Mouse (Mus musculus) embryonic facial prominence, embryonic 15.5 days (tissue): ENCODE data around the gene P2rx6. TPM values are rescaled to one million over a fixed set of nuclear protein-coding genes. Genes with fewer than 3 reads are reported as not detected.
"Not testable (repeated sequence)": the region's sequence is repeated elsewhere in the genome, so short reads cannot be mapped to it uniquely, and the experiment has no call there.

Experiments used
- ATAC-seq: fragments of 200-750 bp; cut with Nextera tagmentation; 2 replicates; pipeline ENCODE4 v1.8.0; 2017; ENCODE audit warnings: low read depth, moderate TSS enrichment; ENCODE audit not compliant: insufficient number of reproducible peaks, low FRiP score, low TSS enrichment
- H3K27ac ChIP-seq: fragments of 300-500 bp; sonication (generic); replicated peaks from 2 replicates; pipeline ENCODE4 v1.5.1; 2015; ENCODE audit warnings: mild to moderate bottlenecking, inconsistent platforms
- H3K27me3 ChIP-seq: fragments of 300-500 bp; sonication (generic); 2 replicates; pipeline ENCODE4 v1.6.1; 2015; ENCODE audit warnings: inconsistent platforms
- H3K36me3 ChIP-seq: fragments of 300-500 bp; sonication (generic); 2 replicates; pipeline ENCODE4 v1.6.1; 2015; ENCODE audit warnings: mild to moderate bottlenecking, inconsistent platforms
- H3K4me1 ChIP-seq: fragments of 300-500 bp; sonication (generic); 2 replicates; pipeline ENCODE4 v1.6.1; 2015; ENCODE audit warnings: inconsistent platforms
- H3K4me2 ChIP-seq: fragments of 300-500 bp; sonication (generic); replicated peaks from 2 replicates; pipeline ENCODE4 v1.6.1; 2015; ENCODE audit warnings: mild to moderate bottlenecking, inconsistent platforms
- H3K4me3 ChIP-seq: fragments of 300-500 bp; sonication (generic); replicated peaks from 2 replicates; pipeline ENCODE4 v1.5.1; 2015; ENCODE audit warnings: mild to moderate bottlenecking, inconsistent platforms
- H3K9ac ChIP-seq: fragments of 300-500 bp; sonication (generic); 2 replicates; pipeline ENCODE4 v1.6.1; 2015; ENCODE audit warnings: inconsistent platforms
- H3K9me3 ChIP-seq: fragments of 300-500 bp; sonication (generic); replicated peaks from 2 replicates; pipeline ENCODE4 v1.6.1; 2016; ENCODE audit warnings: inconsistent platforms
- WGBS: fragments of 180-500 bp; shearing (Covaris S2); methylation state at CpG from one replicate; pipeline ENCODE4 v1.1.7; 2015; 5-methylcytosine and 5-hydroxymethylcytosine counted together
- polyA plus RNA-seq: library from polyadenylated mRNA; unstranded; fragments of >200 nt; fragmentation: Nextera tagmentation; extraction: Ambion mirVana; gene quantifications from 2 replicates; pipeline ENCODE4 v1.2.1, GENCODE M21; 2015

The P2rx6 gene
- polyA plus RNA-seq, 1 experiment from 2014 or later = 0.99 TPM

GRCm38 (mm10) chr16:17605684-17606083 lies 44.0 kb downstream of the P2rx6 start:
- Histone ChIP-seq H3K4me2 (no peak overlapping the region), H3K36me3 (no peaks in the 10 kb centered on the region), H3K9me3 (no peaks in the 10 kb centered on the region), H3K9ac (no peak overlapping the region), H3K27me3 (no peaks in the 10 kb centered on the region), H3K4me3 (no peak overlapping the region), H3K4me1 (no peaks in the 10 kb centered on the region), H3K27ac (no peak overlapping the region)
- WGBS = 75% methylated on average over 5 of the region's 5 CpGs
- ATAC-seq = no peak

DNA sequence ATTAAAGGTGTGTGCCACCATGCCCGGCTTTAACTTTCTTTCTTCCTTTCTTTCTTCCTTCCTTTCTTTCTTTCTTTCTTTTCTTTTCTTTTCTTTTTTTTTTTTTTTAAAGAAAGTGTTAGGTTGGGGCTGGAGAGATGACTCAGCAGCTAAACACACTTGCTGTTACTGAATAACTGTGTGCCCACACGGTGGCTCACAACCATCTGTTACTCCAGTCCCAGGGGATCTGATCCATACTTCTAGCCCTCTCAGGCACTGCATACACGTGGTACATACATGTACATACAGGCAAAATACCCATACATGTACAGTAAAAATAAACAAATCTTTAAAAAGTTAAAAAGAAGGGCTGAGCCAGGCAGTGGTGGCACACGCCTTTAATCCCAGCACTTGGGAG lies 49.7 kb downstream of the P2rx6 start:
- 57% methylated on average over 4 of the region's 4 CpGs for WGBS
- H3K9me3 ChIP-seq = no peaks in the 10 kb centered on the region
- no peaks in the 10 kb centered on the region for H3K36me3 ChIP-seq
- ATAC-seq = no peak
- no peak overlapping the region for H3K9ac ChIP-seq
- H3K27ac ChIP-seq = no peak overlapping the region
- no peaks in the 10 kb centered on the region for H3K27me3 ChIP-seq
- H3K4me2 ChIP-seq = no peak overlapping the region
- H3K4me1 ChIP-seq = no peaks in the 10 kb centered on the region
- no peak overlapping the region for H3K4me3 ChIP-seq

GRCm38 (mm10) chr16:17614740-17615139 lies 53.1 kb downstream of the P2rx6 start:
- not testable (repeated sequence) for H3K4me2 ChIP-seq, ATAC-seq, H3K27me3 ChIP-seq, H3K4me1 ChIP-seq, H3K4me3 ChIP-seq, H3K27ac ChIP-seq, H3K9me3 ChIP-seq, H3K9ac ChIP-seq, H3K36me3 ChIP-seq
- 93% methylated on average over 6 of the region's 6 CpGs for WGBS

- peaks cover 17% of the 10 kb centered on the region for H3K4me1 ChIP-seq
- no peak overlapping the region for H3K9ac ChIP-seq
- H3K4me2 ChIP-seq = no peak overlapping the region
- no peak overlapping the region for H3K4me3 ChIP-seq
- no peaks in the 10 kb centered on the region for H3K27me3 ChIP-seq
- no peak for ATAC-seq
- H3K9me3 ChIP-seq = no peaks in the 10 kb centered on the region
- peaks cover 4% of the 10 kb centered on the region; the same call in 1 of the 2 replicates for H3K36me3 ChIP-seq
- no peak overlapping the region for H3K27ac ChIP-seq
- 75% methylated on average over 5 of the region's 5 CpGs for WGBS
Measured at GRCm38 (mm10) chr16:17616212-17616611, 54.5 kb downstream of the P2rx6 start.

DNA sequence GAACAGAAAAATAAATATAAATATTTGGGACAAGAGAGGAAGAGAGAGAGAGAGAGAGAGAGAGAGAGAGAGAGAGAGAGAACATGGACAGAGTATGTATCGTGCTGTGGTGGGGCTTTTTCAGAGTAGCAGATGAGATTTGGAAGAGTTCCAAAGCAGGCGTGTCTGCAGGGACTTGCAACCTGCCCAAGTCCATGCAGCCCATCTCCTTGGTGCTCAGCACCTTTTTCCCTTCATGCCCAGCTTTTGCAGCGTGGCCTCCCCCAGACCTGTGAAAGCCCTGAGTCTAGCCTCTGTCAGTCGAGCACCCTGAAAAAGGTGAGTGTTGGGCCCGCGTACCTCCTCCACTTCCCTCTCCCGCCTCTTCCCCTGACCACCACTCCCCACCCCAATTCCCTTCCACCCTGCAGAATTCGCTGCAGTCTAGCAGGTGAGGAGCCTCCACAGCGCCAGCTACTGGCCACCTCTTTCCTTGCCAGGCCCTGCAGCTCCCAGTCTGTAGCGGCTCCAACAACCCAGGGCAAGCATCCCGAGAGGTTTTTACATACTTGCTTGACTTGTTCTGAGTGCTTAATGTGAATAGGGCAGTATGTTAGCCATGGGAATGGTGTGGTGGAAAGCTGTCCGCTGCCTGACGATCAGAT lies 56.4 kb downstream of the P2rx6 start:
- 11% methylated on average over 13 of the region's 13 CpGs for whole genome bisulfite sequencing
- no peak for ATAC-seq
- no peak overlapping the region; the same call in 1 of the 2 replicates for H3K4me3 ChIP-seq

GRCm38 (mm10) chr16:17619198-17620105 lies 57.8 kb downstream of the P2rx6 start, which contains the start of gene Smpd4:
Gene Smpd4 (plus strand): TSS chr16:17619354.
- Histone ChIP-seq H3K9me3 (no peaks in the 10 kb centered on the region), H3K27me3 (no peaks in the 10 kb centered on the region), H3K27ac (no peak within 1 kb of the TSS), H3K4me3 (peak within 1 kb of the TSS; percentile 96), H3K36me3 (peaks cover 20% of the 10 kb centered on the region), H3K9ac (peak within 1 kb of the TSS; percentile 86), H3K4me1 (peaks cover 17% of the 10 kb centered on the region), H3K4me2 (peak within 1 kb of the TSS; percentile 76)
- peak; percentile 60 for ATAC-seq
- WGBS = 2% methylated on average over 60 of the region's 60 CpGs

More for the DNA sequence above, 56.4 kb downstream of the P2rx6 start:
- Histone ChIP-seq H3K4me2 (0 out of 2 replicates have a peak overlapping the region, but pooled peaks have one; percentile 22), H3K4me1 (peaks cover 17% of the 10 kb centered on the region), H3K9ac (no peak overlapping the region), H3K36me3 (peaks cover 10% of the 10 kb centered on the region; the same call in 1 of the 2 replicates), H3K27me3 (no peaks in the 10 kb centered on the region), H3K27ac (no peak overlapping the region), H3K9me3 (no peaks in the 10 kb centered on the region)

DNA sequence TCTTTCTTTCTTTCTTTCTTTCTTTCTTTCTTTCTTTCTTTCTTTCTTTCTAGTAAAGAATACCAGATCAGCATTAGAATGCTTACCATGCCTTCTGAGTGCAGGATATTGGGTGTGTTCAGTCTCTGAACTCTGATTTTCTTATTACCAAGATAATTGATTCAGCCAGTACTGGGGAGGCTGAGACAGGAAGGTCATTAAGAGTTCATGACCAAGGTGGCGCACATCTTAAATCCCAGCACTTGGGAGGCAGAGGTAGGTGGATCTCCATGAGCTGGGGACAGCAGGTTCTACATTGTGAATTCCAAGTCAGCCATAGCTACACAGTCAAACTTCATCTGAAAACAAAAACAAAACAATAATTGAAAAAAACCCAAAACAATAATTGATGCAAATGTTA lies 60.3 kb downstream of the P2rx6 start:
- ATAC-seq = no peak
- Histone ChIP-seq H3K4me2 (no peak overlapping the region), H3K4me1 (peaks cover 17% of the 10 kb centered on the region), H3K27me3 (no peaks in the 10 kb centered on the region), H3K36me3 (peaks cover 40% of the 10 kb centered on the region), H3K27ac (no peak overlapping the region), H3K9ac (no peak overlapping the region), H3K9me3 (no peaks in the 10 kb centered on the region), H3K4me3 (no peak overlapping the region)
- 96% methylated on average over 1 of the region's 1 CpGs for WGBS

DNA sequence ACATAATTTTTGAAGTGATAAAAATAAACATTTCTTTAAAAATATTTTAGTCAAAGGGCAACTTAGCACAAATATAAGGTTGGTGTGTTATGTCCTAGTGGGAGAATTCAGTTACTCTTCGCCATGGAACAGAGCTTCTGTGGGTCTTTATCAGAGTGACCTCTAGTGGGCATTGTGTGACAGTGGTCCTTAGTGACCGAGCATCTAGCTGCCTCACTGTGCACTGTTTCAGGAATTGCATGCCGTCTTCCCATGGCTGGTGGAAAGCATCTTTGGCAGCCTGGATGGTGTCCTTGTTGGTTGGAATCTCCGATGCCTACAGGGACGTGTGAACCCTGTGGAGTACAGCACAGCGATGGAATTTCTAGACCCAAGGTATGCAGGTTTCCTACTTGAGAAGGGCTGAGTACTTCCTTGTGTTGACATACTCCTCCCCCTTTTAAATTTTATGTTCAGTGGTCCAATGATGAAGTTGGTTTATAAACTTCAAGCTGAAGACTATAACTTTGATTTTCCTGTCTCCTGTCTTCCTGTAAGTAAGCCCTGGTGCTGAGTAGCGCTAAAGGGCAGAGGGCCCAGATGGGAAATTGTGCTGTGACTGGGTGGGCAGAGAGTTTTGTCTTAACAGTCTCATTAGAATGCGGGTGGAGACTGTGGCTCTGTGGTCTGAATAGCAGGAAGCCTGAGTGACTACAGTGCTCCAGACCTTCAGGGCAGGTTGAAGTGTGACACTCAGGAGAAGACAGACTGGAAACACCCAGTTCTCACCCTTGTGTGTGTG lies 64.0 kb downstream of the P2rx6 start:
- 0 out of 2 replicates have a peak, but pooled peaks have one; percentile 47 for ATAC-seq
- Histone ChIP-seq H3K27me3 (no peaks in the 10 kb centered on the region), H3K4me3 (no peak overlapping the region), H3K4me1 (peaks cover 2% of the 10 kb centered on the region), H3K27ac (no peak overlapping the region), H3K36me3 (peaks cover 76% of the 10 kb centered on the region), H3K4me2 (no peak overlapping the region), H3K9me3 (no peaks in the 10 kb centered on the region), H3K9ac (no peak overlapping the region)
- WGBS = 73% methylated on average over 8 of the region's 8 CpGs

DNA sequence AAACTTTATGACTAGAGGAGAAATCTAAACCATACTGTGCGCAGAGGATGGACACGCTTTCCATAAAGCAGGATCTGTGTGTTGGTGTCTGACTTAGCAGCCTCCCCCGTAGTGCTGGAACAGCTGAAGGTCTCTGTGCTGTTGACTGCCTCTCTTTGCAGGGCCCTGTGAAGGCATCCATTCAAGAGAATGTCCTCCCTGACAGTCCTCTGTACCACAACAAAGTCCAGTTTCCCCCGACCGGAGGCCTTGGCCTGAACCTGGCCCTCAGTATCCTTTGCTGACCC lies 64.5 kb downstream of the P2rx6 start:
- Histone ChIP-seq H3K4me3 (no peak overlapping the region), H3K9me3 (no peaks in the 10 kb centered on the region), H3K4me2 (no peak overlapping the region), H3K27me3 (no peaks in the 10 kb centered on the region), H3K4me1 (no peaks in the 10 kb centered on the region), H3K9ac (no peak overlapping the region), H3K36me3 (peaks cover 76% of the 10 kb centered on the region), H3K27ac (no peak overlapping the region)
- no peak for ATAC-seq
- WGBS = 95% methylated on average over 5 of the region's 5 CpGs
